Mouse (Mus musculus) lung, postnatal 0 days (tissue): ENCODE data around the gene Tomm7.

Source experiments
- CTCF ChIP-seq: IDR thresholded peaks from 2 replicates; pipeline ENCODE4 v1.5.1; 2016; ENCODE audit warnings: antibody characterized with exemption, mild to moderate bottlenecking
- EP300 ChIP-seq: IDR thresholded peaks from 2 replicates; pipeline ENCODE4 v1.6.1; 2016; ENCODE audit warnings: antibody characterized with exemption, mild to moderate bottlenecking, control low read depth

GRCm38 (mm10) chr5:23843674-23844530 lies at the start of gene Tomm7:
- peak; percentile 51 for TF ChIP-seq CTCF
- peak; percentile 34; the same call in 1 of the 2 replicates for TF ChIP-seq EP300
